Mouse (Mus musculus) cerebellum, postnatal 14 days (tissue): ENCODE measurements around the gene Mrpl39.
A peak's percentile ranks its signal among the peaks of the same experiment; 100 is the strongest.

Experiments
- DNase-seq, 2 experiments: peaks; one replicate each; pipeline ENCODE4 v3.0.0; 2021; ENCODE audit warnings: mixed read lengths in 2 of 2

Mrpl39 gene

GRCm38 (mm10) chr16:84735166-84736105 lies at the start of gene Mrpl39:
Gene Mrpl39, minus strand, starts transcription at chr16:84735742.
- DNase-seq: peak; percentile 99 to 100

GRCm38 (mm10) chr16:84784966-84785365 lies 49.4 kb upstream of the Mrpl39 start:
- no peak for DNase-seq

- no peak for DNase-seq
Measured at GRCm38 (mm10) chr16:84783279-84783678, 47.7 kb upstream of the Mrpl39 start.

GRCm38 (mm10) chr16:84779718-84780117 lies 44.2 kb upstream of the Mrpl39 start:
- no peak for DNase-seq

GRCm38 (mm10) chr16:84778861-84779630 lies 43.5 kb upstream of the Mrpl39 start:
- no peak for DNase-seq

GRCm38 (mm10) chr16:84778431-84778830 lies 42.9 kb upstream of the Mrpl39 start:
- DNase-seq: no peak

GRCm38 (mm10) chr16:84776089-84776784 lies 40.7 kb upstream of the Mrpl39 start:
- peak in 1 of 2 experiments; percentile 5 for DNase-seq

- DNase-seq: no peak
Measured at GRCm38 (mm10) chr16:84775356-84775755, 39.8 kb upstream of the Mrpl39 start.

GRCm38 (mm10) chr16:84774761-84775231 lies 39.3 kb upstream of the Mrpl39 start:
- peak; percentile 28 for DNase-seq

GRCm38 (mm10) chr16:84774003-84774703 lies 38.6 kb upstream of the Mrpl39 start, which contains the start of gene Jam2:
Gene Jam2, plus strand, starts transcription at chr16:84774123.
- DNase-seq: peak; percentile 41 to 49

- no peak for DNase-seq
Measured at GRCm38 (mm10) chr16:84773268-84773861, 37.8 kb upstream of the Mrpl39 start.

GRCm38 (mm10) chr16:84772496-84773267 lies 37.1 kb upstream of the Mrpl39 start:
- DNase-seq: no peak

- DNase-seq: no peak
Measured at GRCm38 (mm10) chr16:84771461-84771860, 35.9 kb upstream of the Mrpl39 start.

- DNase-seq: no peak
Measured at GRCm38 (mm10) chr16:84770891-84771290, 35.3 kb upstream of the Mrpl39 start.

GRCm38 (mm10) chr16:84769619-84770464 lies 34.3 kb upstream of the Mrpl39 start:
- no peak for DNase-seq

GRCm38 (mm10) chr16:84769182-84769581 lies 33.6 kb upstream of the Mrpl39 start:
- no peak for DNase-seq

GRCm38 (mm10) chr16:84767956-84768355 lies 32.4 kb upstream of the Mrpl39 start:
- no peak for DNase-seq

GRCm38 (mm10) chr16:84745721-84746306 lies 10.3 kb upstream of the Mrpl39 start:
- DNase-seq: no peak

GRCm38 (mm10) chr16:84744703-84745490 lies 9.4 kb upstream of the Mrpl39 start:
- no peak for DNase-seq
